Mouse (Mus musculus): ENCODE results near the gene Mknk2. TPM values are rescaled to one million over a fixed set of nuclear protein-coding genes. Genes with fewer than 3 reads are reported as not detected.

Gene Mknk2
- 224 and 226 TPM in 2 replicates for total RNA-seq (2021)
- long read RNA-seq, experiment 1, transcript Mknk2-205 (14 exons, 3,439 nt) = major isoform, 30 of 260 reads
- long read RNA-seq, experiment 1, partial matches to known transcripts = 21 of 260 reads
- long read RNA-seq, experiment 1, other reads (novel, unspliced or antisense) = 209 of 260 reads
- long read RNA-seq, experiment 2, transcript Mknk2-205 (14 exons, 3,439 nt) = major isoform, 50 of 398 reads
- long read RNA-seq, experiment 2, partial matches to known transcripts = 29 of 398 reads
- long read RNA-seq, experiment 2, other reads (novel, unspliced or antisense) = 318 of 398 reads

- DNase-seq = peak; percentile 98
Measured at GRCm38 (mm10) chr10:80677942-80678436, at the start of gene Mknk2. TSS of gene Mknk2 (minus strand) at chr10:80678112.

GRCm38 (mm10) chr10:80717281-80717680 is 39.4 kb upstream of the Mknk2 start:
- DNase-seq = peak; percentile 82

- no peak for DNase-seq
Measured at GRCm38 (mm10) chr10:80710834-80711233, 32.9 kb upstream of the Mknk2 start.

DNA sequence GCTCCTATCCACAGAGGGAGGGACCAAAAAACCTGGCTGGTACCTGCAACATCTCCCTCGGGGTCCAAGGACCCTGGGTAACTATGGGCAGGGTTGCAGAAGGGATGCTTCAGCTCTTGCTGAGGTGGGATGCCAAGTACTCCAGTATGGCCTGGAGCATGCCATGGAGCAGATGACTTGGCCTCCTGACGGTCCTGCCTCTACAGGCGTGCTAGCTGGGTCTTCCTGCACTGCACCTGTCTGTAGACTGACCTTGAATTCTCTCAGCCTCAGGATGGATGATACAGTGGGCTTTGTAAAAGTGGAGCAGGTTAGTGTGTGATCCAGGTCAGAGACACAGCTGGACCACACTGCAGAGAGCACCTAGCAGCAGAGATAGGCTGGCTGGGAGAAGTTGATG is 27.6 kb upstream of the Mknk2 start:
- no peak for DNase-seq

- no peak for DNase-seq
Measured at GRCm38 (mm10) chr10:80705033-80705432, 27.1 kb upstream of the Mknk2 start.

DNA sequence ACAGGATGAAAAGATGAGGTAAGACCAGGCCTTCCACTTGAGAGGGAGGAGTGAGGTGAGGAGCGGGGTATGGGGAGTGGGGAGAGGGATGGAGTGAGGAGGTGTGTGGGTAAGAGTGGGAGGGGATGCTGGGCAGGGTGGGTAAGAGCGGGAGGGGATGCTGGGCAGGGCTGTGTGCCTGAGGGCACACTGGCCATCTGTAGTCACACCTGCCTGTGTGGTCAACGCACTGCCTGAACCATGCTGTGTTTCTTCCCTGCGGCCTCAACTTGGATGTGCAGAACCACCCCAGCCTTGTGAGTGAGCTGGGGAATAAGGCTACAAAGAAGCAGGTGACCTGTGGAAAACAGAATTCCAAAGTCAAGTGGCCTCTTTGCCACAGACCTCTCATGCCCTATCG is 26.5 kb upstream of the Mknk2 start:
- no peak for DNase-seq

- no peak for DNase-seq
Measured at GRCm38 (mm10) chr10:80703643-80704042, 25.7 kb upstream of the Mknk2 start.

GRCm38 (mm10) chr10:80702536-80703390 is 24.9 kb upstream of the Mknk2 start:
- peak; percentile 98 for DNase-seq

DNA sequence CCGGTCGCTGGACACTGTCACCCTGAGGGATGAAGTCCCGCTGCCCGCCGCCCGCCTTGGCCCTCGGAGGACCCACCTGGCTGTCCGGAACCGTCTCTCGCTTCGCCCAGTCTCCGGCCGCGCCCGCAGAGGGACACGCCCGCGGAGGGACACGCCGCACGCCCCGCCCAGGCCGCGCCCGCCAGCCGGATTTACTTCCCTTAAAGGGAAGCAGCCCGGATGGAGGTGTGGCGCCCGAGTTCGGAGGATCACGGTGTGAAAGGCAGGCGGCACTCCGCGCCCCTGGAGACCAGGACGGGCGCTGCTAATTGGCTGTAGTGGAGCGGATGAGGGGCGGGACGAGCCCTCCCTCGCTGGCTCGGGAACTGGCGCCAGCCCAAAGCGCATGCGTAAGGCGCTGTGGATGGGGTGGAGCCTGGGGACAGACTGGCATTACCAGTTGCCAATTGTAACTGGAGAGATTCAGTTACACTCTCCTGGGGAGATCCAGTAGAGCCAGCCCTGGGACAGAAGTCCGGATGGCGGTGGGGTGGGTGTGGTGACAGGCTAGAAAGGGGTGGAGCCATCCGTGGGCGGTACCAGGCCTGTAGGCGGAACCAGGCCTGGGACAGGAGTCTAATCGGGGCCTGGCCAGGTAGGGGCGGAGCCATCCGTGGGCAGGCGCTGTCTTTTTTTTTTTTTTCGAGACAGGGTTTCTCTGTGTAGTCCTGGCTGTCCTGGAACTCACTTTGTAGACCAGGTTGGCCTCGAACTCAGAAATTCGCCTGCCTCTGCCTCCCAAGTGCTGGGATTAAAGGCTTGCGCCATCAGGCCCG is 24.0 kb upstream of the Mknk2 start, which contains the start of the genes Mob3a and Izumo4:
TSS of gene Mob3a (minus strand) at position 257 of the 815 bp plus-strand sequence.
TSS of gene Izumo4 (plus strand) at position 464 of the 815 bp plus-strand sequence.
- DNase-seq = peak; percentile 99

GRCm38 (mm10) chr10:80700732-80701131 is 22.8 kb upstream of the Mknk2 start:
- no peak for DNase-seq

DNA sequence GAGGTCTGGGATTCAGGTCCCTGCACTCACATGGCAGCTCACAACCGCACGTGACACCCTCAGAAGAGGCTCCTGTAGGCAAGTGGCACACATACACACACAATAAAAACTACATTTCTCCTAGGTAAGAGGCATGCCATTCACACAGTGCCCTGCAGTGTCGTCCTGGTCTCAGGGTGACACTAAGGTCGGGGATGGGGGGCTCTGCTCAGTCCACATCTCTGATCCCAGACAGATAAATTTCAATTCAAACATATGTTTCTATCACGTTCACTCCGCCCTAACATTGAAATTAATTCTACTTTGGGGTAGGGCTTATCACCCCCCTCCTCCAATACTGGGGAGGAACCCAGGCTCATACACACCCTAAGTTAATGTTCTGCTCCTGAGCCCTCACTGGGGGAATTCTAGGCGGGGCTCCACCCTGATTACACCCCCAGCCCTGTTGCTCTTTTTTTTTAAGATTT is 22.2 kb upstream of the Mknk2 start:
- DNase-seq = no peak

DNA sequence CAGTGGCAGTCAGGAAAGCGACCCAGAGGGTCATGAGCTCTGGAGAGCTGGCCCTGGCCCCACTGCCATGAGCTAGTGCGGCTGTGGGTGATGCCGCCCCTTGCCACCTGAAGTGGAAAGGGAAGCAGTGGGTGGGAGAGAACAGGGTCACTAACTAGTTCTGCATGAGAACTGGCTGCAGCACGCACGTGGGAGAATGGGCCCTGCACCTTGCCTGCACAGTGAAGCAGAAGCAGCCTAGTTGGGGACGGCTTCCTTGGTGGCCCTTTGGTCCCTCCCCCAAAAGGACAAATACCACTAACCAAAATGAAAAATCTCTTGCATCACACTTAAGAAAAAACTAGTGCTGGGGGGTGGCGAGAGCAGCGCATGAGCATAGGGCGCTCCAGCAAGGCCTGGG is 20.7 kb upstream of the Mknk2 start:
- no peak for DNase-seq

DNA sequence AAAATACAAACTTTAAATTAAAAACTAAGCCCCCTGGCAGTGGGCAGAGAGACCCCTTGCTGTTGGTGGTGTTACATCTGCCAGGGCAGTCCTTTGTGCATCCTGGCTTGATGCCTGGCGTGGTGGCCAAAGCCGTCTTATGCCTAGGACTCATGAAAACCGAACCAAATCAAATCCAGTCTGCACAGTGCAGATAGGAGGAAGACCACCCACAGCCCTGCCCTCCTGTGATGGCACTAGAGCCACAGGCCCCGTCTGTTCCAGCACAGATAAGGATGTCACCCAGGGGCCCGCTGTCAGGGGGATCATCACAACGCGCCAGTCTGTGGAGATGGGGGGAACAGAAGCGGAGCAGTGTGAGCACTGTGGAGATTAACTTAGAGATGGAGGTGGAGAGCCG is 19.9 kb upstream of the Mknk2 start:
- DNase-seq = no peak

GRCm38 (mm10) chr10:80697393-80697787 is 19.5 kb upstream of the Mknk2 start:
- no peak for DNase-seq

GRCm38 (mm10) chr10:80696502-80697392 is 18.8 kb upstream of the Mknk2 start:
- no peak for DNase-seq

DNA sequence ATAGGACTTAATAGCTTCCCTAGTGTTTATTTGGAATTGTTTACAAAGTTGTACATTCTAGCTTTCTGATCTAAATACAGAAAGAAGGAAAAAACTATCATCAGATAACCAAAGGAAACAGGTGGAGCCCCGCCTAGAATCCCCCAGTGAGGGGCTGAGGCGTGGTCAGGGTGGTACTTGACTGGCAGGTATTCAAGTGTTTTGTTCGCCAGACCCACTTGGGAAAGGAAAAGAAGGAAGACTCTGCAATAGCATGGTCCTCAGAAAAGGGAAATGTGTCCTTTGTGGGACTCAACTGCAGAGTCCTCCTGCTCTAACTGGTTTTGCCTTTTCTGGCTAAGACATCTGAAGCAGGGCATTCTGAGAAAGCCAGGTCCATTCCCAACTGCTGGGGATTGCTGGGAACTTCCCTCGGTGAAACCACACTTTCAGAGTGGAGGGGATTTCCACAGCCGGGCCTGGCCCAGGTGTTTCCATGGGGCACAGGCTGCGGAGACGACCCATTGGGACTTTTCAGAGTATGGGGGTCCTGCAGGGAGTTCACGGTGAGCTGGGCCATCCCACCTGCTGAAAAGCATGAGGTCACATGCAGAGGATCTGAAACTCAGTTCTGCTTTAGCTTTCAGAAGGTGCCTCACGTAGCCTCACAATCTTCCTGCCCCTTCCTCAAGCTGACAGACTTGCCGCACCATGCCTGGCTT is 18.0 kb upstream of the Mknk2 start:
- DNase-seq = no peak

DNA sequence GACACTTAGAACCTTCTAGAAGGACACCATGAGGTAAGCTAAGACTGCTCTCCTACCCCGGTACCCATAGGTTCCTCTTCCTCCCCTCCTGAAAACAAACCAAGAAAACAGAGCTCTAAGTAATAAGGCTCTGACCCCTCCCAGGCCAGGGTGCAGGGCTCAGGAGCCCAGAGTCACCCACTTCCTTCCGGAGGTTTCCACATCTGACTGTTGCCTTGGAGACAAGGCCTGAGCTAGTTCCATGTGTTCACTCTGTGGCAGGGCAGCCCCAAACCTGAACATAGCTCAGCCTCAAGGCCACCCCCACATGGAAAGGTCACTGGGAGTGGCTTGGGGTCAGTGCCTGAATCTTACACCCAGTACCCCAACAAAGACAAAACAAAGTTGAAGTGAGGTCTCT is 17.3 kb upstream of the Mknk2 start:
- peak; percentile 79 for DNase-seq

DNA sequence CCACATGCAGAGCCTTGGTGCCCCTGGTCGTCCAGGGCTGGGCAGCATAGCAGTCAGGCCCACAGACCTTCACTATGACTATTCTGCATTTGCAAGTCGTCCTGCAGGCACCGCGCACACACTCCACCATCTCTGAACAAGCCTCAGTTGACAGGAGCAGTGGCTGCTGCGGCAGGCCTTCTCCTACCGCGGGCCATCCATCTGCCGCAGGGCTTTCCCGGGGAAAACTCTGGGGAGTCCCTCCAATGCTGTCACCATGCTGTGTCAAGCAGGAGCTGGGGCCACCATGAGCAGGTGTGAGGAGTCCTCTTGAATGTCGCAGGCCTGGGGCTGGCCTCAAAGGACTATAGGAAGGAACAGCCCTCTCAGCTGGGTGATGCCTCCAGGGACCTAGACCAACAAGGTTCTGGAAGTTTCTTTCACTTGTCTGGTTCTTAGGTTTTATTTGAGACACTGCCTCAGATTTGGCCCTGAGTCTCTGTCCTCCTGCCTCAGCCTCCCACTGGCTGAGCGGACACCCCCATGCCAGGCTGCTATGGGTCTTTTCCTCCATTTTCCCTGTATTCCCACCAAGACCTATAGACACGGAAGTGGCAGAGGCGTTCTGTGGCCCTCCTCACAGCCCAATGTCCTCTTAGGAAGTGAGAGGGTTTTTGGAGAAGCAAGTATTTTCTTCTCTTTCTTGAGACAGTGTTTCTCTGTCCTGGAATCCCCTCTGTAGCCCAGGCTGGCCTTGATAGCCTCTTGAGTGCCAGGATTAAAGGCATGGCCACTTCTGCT is 16.4 kb upstream of the Mknk2 start:
- DNase-seq = no peak

GRCm38 (mm10) chr10:80693401-80694045 is 15.6 kb upstream of the Mknk2 start:
- DNase-seq = no peak

Data from adrenal gland, postnatal 14 days (tissue).